Mouse (Mus musculus) small intestine, adult 2 months (tissue): ENCODE measurements at regions not wholly inside any gene's neighbourhood (a gene's known extent, or its start where the extent isn't known, plus 50 kb on each side); places are given as distances from the start of the nearest gene placed in this dataset.

ENCODE experiments used
- CTCF ChIP-seq: fragments of 200-500 bp; IDR thresholded peaks from 2 replicates; pipeline ENCODE4 v1.5.1; 2012; ENCODE audit warnings: low read depth, mild to moderate bottlenecking, control low read depth, inconsistent platforms, low read length, moderate library complexity, mixed read lengths; ENCODE audit not compliant: insufficient replicate concordance, insufficient read length; ENCODE audit errors: extremely low read depth
- POLR2A ChIP-seq: fragments of 200-500 bp; IDR thresholded peaks from 2 replicates; pipeline ENCODE4 v1.6.1; 2012; ENCODE audit warnings: low read depth, mild to moderate bottlenecking, control low read depth, inconsistent platforms, low read length, moderate library complexity

DNA sequence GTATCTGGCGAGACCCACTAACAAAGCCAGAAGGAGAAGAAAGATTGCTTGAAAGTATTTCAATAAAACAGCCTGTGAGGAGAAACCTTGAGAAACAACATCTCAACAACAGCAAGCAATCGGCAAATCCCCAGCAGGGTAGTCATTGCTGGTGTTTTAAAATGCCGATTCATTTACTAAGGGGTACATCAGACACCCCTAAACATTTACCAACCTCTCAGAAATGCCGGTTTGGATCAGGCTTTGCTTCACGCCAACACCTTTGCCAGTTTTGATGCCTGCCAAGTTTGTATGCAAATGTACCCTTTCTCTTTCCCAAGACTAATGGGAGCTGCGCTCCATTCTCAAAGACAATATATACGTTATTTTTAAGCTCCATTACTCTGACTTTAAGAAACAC is 383.1 kb downstream of the Prdm2 start:
- TF ChIP-seq POLR2A, result no peak
- no peak for TF ChIP-seq CTCF
